Mouse (Mus musculus) liver, embryonic 12.5 days (tissue): ENCODE data around the gene Lpar5. TPM values are rescaled to one million over a fixed set of nuclear protein-coding genes. Genes with fewer than 3 reads are reported as not detected.
"Not testable (repeated sequence)": the region's sequence is repeated elsewhere in the genome, so short reads cannot be mapped to it uniquely, and the experiment has no call there.

Source experiments
- ATAC-seq: fragments of 200-750 bp; cut with Nextera tagmentation; 2 replicates; pipeline ENCODE4 v1.8.0; 2017; ENCODE audit warnings: moderate number of reproducible peaks, mild to moderate bottlenecking, moderate library complexity
- H3K27ac ChIP-seq: fragments of 300-500 bp; sonication (generic); 2 replicates; pipeline ENCODE4 v1.5.1; 2016; ENCODE audit warnings: mild to moderate bottlenecking
- H3K27me3 ChIP-seq: fragments of 300-500 bp; sonication (generic); replicated peaks from 2 replicates; pipeline ENCODE4 v1.6.1; 2016; ENCODE audit warnings: mild to moderate bottlenecking, moderate library complexity
- H3K36me3 ChIP-seq: fragments of 300-500 bp; sonication (generic); 2 replicates; pipeline ENCODE4 v1.6.1; 2016; ENCODE audit warnings: mild to moderate bottlenecking, moderate library complexity
- H3K4me1 ChIP-seq: fragments of 300-500 bp; sonication (generic); 2 replicates; pipeline ENCODE4 v1.6.1; 2016
- H3K4me2 ChIP-seq: fragments of 300-500 bp; sonication (generic); 2 replicates; pipeline ENCODE4 v1.6.1; 2016; ENCODE audit warnings: mild to moderate bottlenecking, moderate library complexity
- H3K4me3 ChIP-seq: fragments of 300-500 bp; sonication (generic); 2 replicates; pipeline ENCODE4 v1.5.1; 2016; ENCODE audit warnings: mild to moderate bottlenecking, moderate library complexity
- H3K9ac ChIP-seq: fragments of 300-500 bp; sonication (generic); 2 replicates; pipeline ENCODE4 v1.6.1; 2016; ENCODE audit warnings: mild to moderate bottlenecking, moderate library complexity
- H3K9me3 ChIP-seq: fragments of 300-500 bp; sonication (generic); replicated peaks from 2 replicates; pipeline ENCODE4 v1.6.1; 2016; ENCODE audit warnings: mild to moderate bottlenecking, moderate library complexity
- WGBS: fragments of 180-500 bp; shearing (Covaris S2); methylation state at CpG from one replicate; pipeline ENCODE4 v1.1.7; 2016; ENCODE audit not compliant: insufficient replicate concordance; 5-methylcytosine and 5-hydroxymethylcytosine counted together
- polyA plus RNA-seq: library from polyadenylated mRNA; unstranded; fragments of >200 nt; fragmentation: Nextera tagmentation; extraction: Ambion mirVana; gene quantifications from 2 replicates; pipeline ENCODE4 v1.2.1, GENCODE M21; 2016

The Lpar5 gene
- 1.9 and 2.2 TPM in 2 replicates for polyA plus RNA-seq

DNA sequence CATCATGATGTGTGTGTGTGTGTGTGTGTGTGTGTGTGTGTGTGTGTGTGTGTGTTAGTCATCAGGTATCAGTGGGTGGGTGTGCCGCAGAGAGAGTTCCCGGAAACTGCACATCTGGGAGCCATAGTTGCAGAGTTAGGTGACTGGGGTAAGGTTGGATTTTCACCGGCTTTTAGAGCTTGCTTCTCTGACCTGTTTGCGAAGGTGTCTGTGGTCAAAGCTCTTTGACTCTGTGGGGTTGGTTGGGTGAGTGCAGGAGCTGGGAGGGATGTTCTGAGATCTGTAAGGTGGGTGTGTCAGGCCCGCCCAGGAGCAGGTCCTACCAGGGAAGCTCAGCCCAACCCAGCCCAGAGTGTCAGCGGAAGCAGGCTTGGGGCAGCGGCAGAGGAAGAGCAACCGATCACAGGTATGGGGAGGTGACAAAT is at the start of gene Lpar5:
Lpar5 (plus strand) TSS at position 350 of the 425 bp plus-strand sequence.
- no peak within 1 kb of the TSS for H3K4me3 ChIP-seq
- no peaks in the 10 kb centered on the region; the same call in 1 of the 2 replicates for H3K27me3 ChIP-seq
- peak within 1 kb of the TSS; percentile 39 for H3K4me2 ChIP-seq
- H3K9ac ChIP-seq = peak within 1 kb of the TSS; percentile 35; the same call in 1 of the 2 replicates
- peaks cover 58% of the 10 kb centered on the region for H3K4me1 ChIP-seq
- WGBS = 41% methylated on average over 8 of the region's 8 CpGs
- no peaks in the 10 kb centered on the region for H3K36me3 ChIP-seq
- no peaks in the 10 kb centered on the region for H3K9me3 ChIP-seq
- no peak for ATAC-seq
- no peak within 1 kb of the TSS for H3K27ac ChIP-seq

GRCm38 (mm10) chr6:125030532-125030931 is 37.2 kb upstream of the Lpar5 start:
- ATAC-seq = peak; percentile 40; the same call in 1 of the 2 replicates
- not testable (repeated sequence) for H3K4me3 ChIP-seq, H3K4me2 ChIP-seq, H3K27me3 ChIP-seq, H3K27ac ChIP-seq, H3K9me3 ChIP-seq, H3K9ac ChIP-seq, H3K4me1 ChIP-seq
- peaks cover 94% of the 10 kb centered on the region for H3K36me3 ChIP-seq
- 47% methylated on average over 9 of the region's 9 CpGs for WGBS

DNA sequence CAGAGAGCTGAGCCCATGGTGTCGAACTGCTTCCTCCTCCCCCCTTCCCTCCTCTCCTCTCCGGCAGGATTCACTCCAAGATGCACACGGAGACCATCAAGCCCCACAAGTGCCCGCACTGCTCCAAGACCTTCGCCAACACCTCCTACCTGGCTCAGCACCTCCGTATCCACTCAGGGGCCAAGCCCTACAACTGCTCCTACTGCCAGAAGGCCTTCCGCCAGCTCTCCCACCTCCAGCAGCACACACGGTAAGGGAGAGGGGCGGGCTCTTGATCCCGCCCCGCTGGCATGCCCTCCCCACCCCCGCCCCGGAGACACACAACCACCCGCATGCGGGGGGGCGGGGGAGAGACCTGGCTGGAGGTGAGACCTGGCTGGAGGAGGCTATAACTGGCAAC is 36.1 kb upstream of the Lpar5 start:
- no peaks in the 10 kb centered on the region for H3K9me3 ChIP-seq
- no peak overlapping the region for H3K4me2 ChIP-seq
- no peaks in the 10 kb centered on the region for H3K27me3 ChIP-seq
- no peak overlapping the region for H3K4me3 ChIP-seq
- H3K9ac ChIP-seq = no peak overlapping the region
- H3K36me3 ChIP-seq = peaks cover 94% of the 10 kb centered on the region
- ATAC-seq = no peak
- no peaks in the 10 kb centered on the region for H3K4me1 ChIP-seq
- no peak overlapping the region for H3K27ac ChIP-seq
- 84% methylated on average over 16 of the region's 16 CpGs for WGBS

DNA sequence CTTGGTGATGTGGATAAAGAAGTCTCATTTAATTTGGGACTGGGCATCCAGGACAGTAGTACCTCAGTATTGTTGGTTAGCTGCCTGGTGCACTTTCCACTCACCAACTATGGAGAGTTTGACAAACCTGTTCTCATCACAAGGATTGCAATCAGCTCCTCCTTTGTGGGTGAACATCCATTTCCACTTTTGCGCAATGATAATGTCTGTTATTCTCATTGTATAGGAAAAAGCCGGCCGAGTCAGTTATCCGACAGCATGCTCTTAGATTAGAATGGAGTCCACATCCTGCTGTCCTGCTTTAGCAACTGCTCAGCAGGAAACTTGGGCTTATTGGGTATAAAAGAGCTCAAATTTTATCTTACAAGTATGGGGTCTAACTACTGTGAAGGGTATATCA is 29.1 kb upstream of the Lpar5 start:
- ATAC-seq = no peak
- no peaks in the 10 kb centered on the region for H3K27me3 ChIP-seq
- H3K27ac ChIP-seq = peak overlapping the region; percentile 75
- peak overlapping the region; percentile 81 for H3K4me2 ChIP-seq
- 90% methylated on average over 4 of the region's 4 CpGs for WGBS
- peaks cover 34% of the 10 kb centered on the region for H3K4me1 ChIP-seq
- H3K9me3 ChIP-seq = no peaks in the 10 kb centered on the region
- peaks cover 50% of the 10 kb centered on the region for H3K36me3 ChIP-seq
- peak overlapping the region; percentile 59; the same call in 1 of the 2 replicates for H3K9ac ChIP-seq
- H3K4me3 ChIP-seq = peak overlapping the region; percentile 75

DNA sequence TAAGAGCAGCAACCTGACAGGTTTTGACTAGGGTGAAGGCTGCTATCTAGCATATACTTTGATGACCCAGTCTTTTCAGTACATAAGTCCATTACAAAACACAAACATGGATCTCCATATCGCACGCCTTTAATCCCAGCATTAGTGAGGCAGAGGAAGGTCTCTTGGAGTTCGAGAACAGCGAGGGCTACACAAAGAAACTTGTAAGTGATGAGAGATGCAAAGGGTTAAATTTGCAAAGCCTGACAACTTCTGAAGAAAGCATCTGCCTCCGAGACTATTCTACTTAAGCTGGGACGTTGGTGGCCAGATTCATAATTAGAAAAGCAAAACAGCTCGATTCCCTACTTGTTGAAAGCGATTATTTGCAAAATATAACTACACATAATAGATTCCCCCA is 28.6 kb upstream of the Lpar5 start:
- Histone ChIP-seq H3K27me3 (no peaks in the 10 kb centered on the region), H3K4me2 (peak overlapping the region; percentile 81), H3K9me3 (no peaks in the 10 kb centered on the region), H3K4me3 (peak overlapping the region; percentile 75), H3K27ac (peak overlapping the region; percentile 75), H3K36me3 (peaks cover 50% of the 10 kb centered on the region), H3K9ac (peak overlapping the region; percentile 59), H3K4me1 (peaks cover 34% of the 10 kb centered on the region)
- WGBS = 4% methylated on average over 8 of the region's 8 CpGs
- ATAC-seq = peak; percentile 2; the same call in 1 of the 2 replicates

DNA sequence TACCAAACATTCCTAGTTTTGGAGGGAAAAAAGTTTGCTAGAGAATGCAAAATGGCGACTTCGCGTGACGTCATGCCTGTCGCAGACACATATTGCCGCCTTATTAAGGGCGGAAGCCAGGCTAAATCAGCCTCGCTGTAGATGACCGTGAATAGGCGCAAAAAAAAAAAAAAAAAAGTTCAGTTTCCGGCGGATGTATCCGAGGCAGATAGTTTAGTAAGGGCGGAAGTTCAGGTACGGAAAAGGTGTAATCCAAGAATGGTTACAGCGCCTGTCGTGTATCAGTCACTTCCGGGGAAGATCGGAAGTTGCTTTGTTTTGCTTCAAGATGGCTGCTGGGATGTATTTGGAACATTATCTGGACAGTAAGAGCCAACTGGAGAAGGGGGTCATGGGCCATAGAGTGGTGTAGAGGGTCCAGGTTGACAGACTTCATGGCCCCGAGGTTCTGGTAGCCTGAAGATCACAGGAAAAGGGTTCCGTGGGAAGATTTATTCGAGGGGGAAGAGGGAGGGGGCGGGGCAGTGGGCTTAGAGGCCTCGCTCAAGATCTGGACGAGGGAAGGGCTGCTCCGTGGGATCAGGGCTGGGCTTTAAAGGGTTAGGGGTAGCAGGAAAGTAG is 28.1 kb upstream of the Lpar5 start, which contains the start of gene Ing4:
Ing4 (plus strand) TSS at position 228 of the 621 bp plus-strand sequence.
- under 1% methylated on average over 26 of the region's 26 CpGs for WGBS
- Histone ChIP-seq H3K9ac (peak within 1 kb of the TSS; percentile 74), H3K4me3 (peak within 1 kb of the TSS; percentile 75), H3K27me3 (no peaks in the 10 kb centered on the region), H3K36me3 (peaks cover 51% of the 10 kb centered on the region), H3K27ac (peak within 1 kb of the TSS; percentile 75), H3K9me3 (no peaks in the 10 kb centered on the region), H3K4me1 (peaks cover 34% of the 10 kb centered on the region), H3K4me2 (peak within 1 kb of the TSS; percentile 81)
- peak; percentile 94 for ATAC-seq

GRCm38 (mm10) chr6:125040221-125040620 is 27.5 kb upstream of the Lpar5 start:
- peaks cover 51% of the 10 kb centered on the region for H3K36me3 ChIP-seq
- H3K9ac ChIP-seq = peak overlapping the region; percentile 74
- WGBS = 8% methylated on average over 7 of the region's 7 CpGs

DNA sequence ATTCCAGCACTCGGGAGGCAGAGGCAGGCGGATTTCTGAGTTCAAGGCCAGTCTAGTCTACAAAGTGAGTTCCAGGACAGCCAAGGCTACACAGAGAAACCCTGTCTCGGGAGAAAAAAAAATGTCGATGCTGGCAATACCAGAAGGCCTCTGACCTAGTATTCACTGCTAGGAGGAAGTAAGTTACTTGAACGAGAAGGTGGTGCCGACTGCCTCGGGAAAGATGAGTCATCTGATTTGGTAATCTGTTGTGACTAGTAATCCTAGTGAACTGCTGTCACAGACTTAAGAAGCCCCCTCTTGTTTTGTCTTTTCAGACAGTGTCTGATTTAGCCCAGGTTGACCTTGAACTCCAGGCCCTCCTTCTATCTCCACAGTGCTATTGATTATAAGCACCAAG is 26.7 kb upstream of the Lpar5 start:
- Histone ChIP-seq H3K36me3 (peaks cover 50% of the 10 kb centered on the region), H3K9ac (no peak overlapping the region), H3K27me3 (no peaks in the 10 kb centered on the region), H3K4me1 (peaks cover 34% of the 10 kb centered on the region), H3K9me3 (no peaks in the 10 kb centered on the region), H3K27ac (no peak overlapping the region), H3K4me2 (peak overlapping the region; percentile 81), H3K4me3 (0 out of 2 replicates have a peak overlapping the region, but pooled peaks have one; percentile 6)
- no peak for ATAC-seq
- 41% methylated on average over 7 of the region's 7 CpGs for WGBS

More at GRCm38 (mm10) chr6:125040221-125040620, 27.5 kb upstream of the Lpar5 start:
- Histone ChIP-seq H3K4me1 (peaks cover 34% of the 10 kb centered on the region), H3K27ac (peak overlapping the region; percentile 75), H3K4me3 (peak overlapping the region; percentile 75), H3K4me2 (peak overlapping the region; percentile 81), H3K27me3 (no peaks in the 10 kb centered on the region), H3K9me3 (no peaks in the 10 kb centered on the region)
- ATAC-seq = no peak

DNA sequence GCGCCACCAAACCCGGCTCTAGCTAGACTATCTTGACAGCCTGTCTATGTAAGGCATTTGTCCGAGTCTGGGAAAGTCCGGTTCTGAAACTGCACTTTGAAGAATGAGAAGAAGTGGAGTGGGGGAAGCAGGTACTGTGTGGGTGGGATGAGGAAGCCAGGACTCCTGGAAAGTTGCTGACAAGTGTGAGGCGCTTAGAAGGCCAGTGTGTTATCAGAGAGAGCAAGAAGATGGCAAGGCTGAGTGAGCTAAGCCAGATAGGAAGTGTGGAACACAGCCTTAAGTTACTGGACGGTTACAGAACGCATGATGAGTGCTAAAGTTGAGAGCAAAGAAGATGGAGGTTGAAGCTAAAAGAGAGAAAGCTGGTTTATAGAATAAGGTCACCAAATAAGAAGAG is 25.6 kb upstream of the Lpar5 start:
- 0 out of 2 replicates have a peak overlapping the region, but pooled peaks have one; percentile 1 for H3K9ac ChIP-seq
- no peaks in the 10 kb centered on the region for H3K27me3 ChIP-seq
- H3K4me1 ChIP-seq = peaks cover 38% of the 10 kb centered on the region
- WGBS = 61% methylated on average over 7 of the region's 7 CpGs
- ATAC-seq = peak; percentile 28; the same call in 1 of the 2 replicates
- no peak overlapping the region for H3K4me3 ChIP-seq
- peaks cover 47% of the 10 kb centered on the region for H3K36me3 ChIP-seq
- H3K9me3 ChIP-seq = no peaks in the 10 kb centered on the region
- peak overlapping the region; percentile 70 for H3K27ac ChIP-seq
- H3K4me2 ChIP-seq = peak overlapping the region; percentile 21

GRCm38 (mm10) chr6:125046691-125047090 is 21.0 kb upstream of the Lpar5 start:
- Histone ChIP-seq H3K27me3 (no peaks in the 10 kb centered on the region), H3K4me2 (no peak overlapping the region), H3K9ac (no peak overlapping the region), H3K36me3 (peaks cover 76% of the 10 kb centered on the region), H3K9me3 (no peaks in the 10 kb centered on the region), H3K4me3 (no peak overlapping the region), H3K27ac (no peak overlapping the region), H3K4me1 (peaks cover 22% of the 10 kb centered on the region)
- 0 out of 2 replicates have a peak, but pooled peaks have one; percentile 14 for ATAC-seq
- 39% methylated on average over 5 of the region's 5 CpGs for WGBS

DNA sequence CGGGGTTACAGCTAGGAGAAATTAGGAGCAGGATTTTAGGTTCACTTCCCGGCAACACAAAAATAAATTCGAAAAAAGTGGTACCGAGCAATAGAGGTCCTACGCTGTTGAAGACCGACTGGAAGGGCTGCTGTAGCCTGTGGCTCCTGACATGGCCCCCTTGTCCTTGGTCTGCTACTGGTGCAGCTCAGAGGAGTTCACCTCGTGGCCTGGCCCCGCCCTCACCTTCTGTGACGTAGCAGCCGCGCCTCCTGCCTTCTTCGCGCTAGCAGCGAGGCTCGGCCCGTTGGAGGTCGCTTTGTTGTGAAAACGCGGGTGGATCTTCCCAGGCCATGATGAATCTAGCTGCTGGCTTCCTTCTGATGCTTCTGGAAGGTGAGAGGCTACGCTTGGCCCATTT is 18.0 kb upstream of the Lpar5 start, which contains the start of gene Acrbp:
Acrbp (plus strand) TSS at position 12 of the 400 bp plus-strand sequence.
- Histone ChIP-seq H3K4me1 (peaks cover 14% of the 10 kb centered on the region), H3K9me3 (no peaks in the 10 kb centered on the region), H3K36me3 (peaks cover 74% of the 10 kb centered on the region), H3K27me3 (no peaks in the 10 kb centered on the region), H3K9ac (no peak within 1 kb of the TSS), H3K4me3 (no peak within 1 kb of the TSS), H3K4me2 (peak within 1 kb of the TSS; percentile 36), H3K27ac (no peak within 1 kb of the TSS)
- ATAC-seq = no peak; the same call in 1 of the 2 replicates
- 37% methylated on average over 20 of the region's 20 CpGs for WGBS

GRCm38 (mm10) chr6:125051237-125051636 is 16.5 kb upstream of the Lpar5 start:
- 66% methylated on average over 5 of the region's 5 CpGs for WGBS
- peaks cover 61% of the 10 kb centered on the region for H3K36me3 ChIP-seq

More at GRCm38 (mm10) chr6:125051237-125051636, 16.5 kb upstream of the Lpar5 start:
- Histone ChIP-seq H3K4me2 (no peak overlapping the region), H3K27ac (no peak overlapping the region), H3K4me1 (peaks cover 14% of the 10 kb centered on the region), H3K4me3 (no peak overlapping the region), H3K9me3 (no peaks in the 10 kb centered on the region), H3K9ac (no peak overlapping the region), H3K27me3 (no peaks in the 10 kb centered on the region)
- ATAC-seq = no peak
